Mouse (Mus musculus): Measurements from ENCODE around the gene Zdhhc17. TPM values are rescaled to one million over a fixed set of nuclear protein-coding genes. Genes with fewer than 3 reads are reported as not detected.

Zdhhc17 gene
- polyA plus RNA-seq, 1 experiment from 2014 or later = 26.6 TPM

DNA sequence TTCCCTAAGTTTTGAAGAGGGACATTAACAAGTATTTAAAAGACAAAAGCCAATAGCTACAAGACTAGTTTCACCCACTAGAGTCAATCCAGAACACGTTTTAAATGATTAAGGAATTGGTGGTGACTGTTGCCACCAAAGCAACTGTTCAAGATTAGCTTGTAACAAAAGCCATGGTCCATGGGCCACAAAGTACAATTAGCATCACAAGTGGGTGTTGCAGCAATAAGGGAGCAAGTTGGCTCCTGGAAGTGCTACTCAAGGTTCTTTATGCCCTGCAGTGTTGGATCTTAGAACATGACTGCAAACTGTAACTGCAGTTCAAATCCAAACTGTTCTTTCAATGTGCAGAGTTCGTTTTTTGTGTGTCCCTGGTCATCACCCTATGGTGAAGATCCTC is 32.6 kb downstream of the Zdhhc17 start:
- no peak overlapping the region for H3K27ac ChIP-seq (replicated peaks; ENCODE audit: low read depth, low read length)
- H3K36me3 ChIP-seq (ENCODE audit: control insufficient read depth, insufficient read depth, low read length) = no peaks in the 10 kb centered on the region
- no peaks in the 10 kb centered on the region for H3K27me3 ChIP-seq (ENCODE audit: control insufficient read depth, insufficient read depth, low read length)
- ATAC-seq (ENCODE audit: insufficient number of reproducible peaks, low FRiP score, low TSS enrichment, low read depth) = no peak
- no peak overlapping the region for H3K9ac ChIP-seq (ENCODE audit: low read length)
- no peaks in the 10 kb centered on the region for H3K4me1 ChIP-seq (ENCODE audit: control insufficient read depth, insufficient read depth, low read length)
- H3K4me2 ChIP-seq (ENCODE audit: low read depth, severe bottlenecking) = no peak overlapping the region
- WGBS = 60% methylated on average over 2 of the region's 2 CpGs
- no peaks in the 10 kb centered on the region for H3K9me3 ChIP-seq (ENCODE audit: control insufficient read depth, low read length)
- H3K4me3 ChIP-seq (ENCODE audit: low read depth, low read length) = no peak overlapping the region
- DNase-seq (ENCODE audit: low spot score) = no peak

- no peaks in the 10 kb centered on the region; the same call in 1 of the 2 replicates for H3K36me3 ChIP-seq (ENCODE audit: control insufficient read depth, insufficient read depth, low read length)
- ATAC-seq (ENCODE audit: insufficient number of reproducible peaks, low FRiP score, low TSS enrichment, low read depth) (no peak), DNase-seq (ENCODE audit: low spot score) (peak; percentile 56)
- no peak overlapping the region for H3K27ac ChIP-seq (replicated peaks; ENCODE audit: low read depth, low read length)
- H3K4me2 ChIP-seq (ENCODE audit: low read depth, severe bottlenecking) = no peak overlapping the region
- no peak overlapping the region for H3K4me3 ChIP-seq (ENCODE audit: low read depth, low read length)
- no peaks in the 10 kb centered on the region for H3K4me1 ChIP-seq (ENCODE audit: control insufficient read depth, insufficient read depth, low read length)
- 0% methylated on average over 1 of the region's 1 CpGs for WGBS
- H3K9me3 ChIP-seq (ENCODE audit: control insufficient read depth, low read length) = no peaks in the 10 kb centered on the region
- no peaks in the 10 kb centered on the region for H3K27me3 ChIP-seq (ENCODE audit: control insufficient read depth, insufficient read depth, low read length)
- no peak overlapping the region for H3K9ac ChIP-seq (ENCODE audit: low read length)
These were observed 33.9 kb downstream of the Zdhhc17 start for GRCm38 (mm10) chr10:110976046-110976445.

- no peaks in the 10 kb centered on the region for H3K27me3 ChIP-seq (ENCODE audit: control insufficient read depth, insufficient read depth, low read length)
- no peak overlapping the region for H3K4me2 ChIP-seq (ENCODE audit: low read depth, severe bottlenecking)
- no peaks in the 10 kb centered on the region; the same call in 1 of the 2 replicates for H3K36me3 ChIP-seq (ENCODE audit: control insufficient read depth, insufficient read depth, low read length)
- no peaks in the 10 kb centered on the region for H3K9me3 ChIP-seq (ENCODE audit: control insufficient read depth, low read length)
- ATAC-seq (ENCODE audit: insufficient number of reproducible peaks, low FRiP score, low TSS enrichment, low read depth) (no peak), DNase-seq (ENCODE audit: low spot score) (no peak)
- H3K27ac ChIP-seq (replicated peaks; ENCODE audit: low read depth, low read length) = no peak overlapping the region
- no peak overlapping the region for H3K9ac ChIP-seq (ENCODE audit: low read length)
- no peak overlapping the region for H3K4me3 ChIP-seq (ENCODE audit: low read depth, low read length)
- 74% methylated on average over 1 of the region's 1 CpGs for WGBS
- H3K4me1 ChIP-seq (ENCODE audit: control insufficient read depth, insufficient read depth, low read length) = 0 out of 2 replicates have a peak, but pooled peaks cover under 1% of the 10 kb centered on the region
These were observed 35.1 kb downstream of the Zdhhc17 start for GRCm38 (mm10) chr10:110974885-110975284.

DNA sequence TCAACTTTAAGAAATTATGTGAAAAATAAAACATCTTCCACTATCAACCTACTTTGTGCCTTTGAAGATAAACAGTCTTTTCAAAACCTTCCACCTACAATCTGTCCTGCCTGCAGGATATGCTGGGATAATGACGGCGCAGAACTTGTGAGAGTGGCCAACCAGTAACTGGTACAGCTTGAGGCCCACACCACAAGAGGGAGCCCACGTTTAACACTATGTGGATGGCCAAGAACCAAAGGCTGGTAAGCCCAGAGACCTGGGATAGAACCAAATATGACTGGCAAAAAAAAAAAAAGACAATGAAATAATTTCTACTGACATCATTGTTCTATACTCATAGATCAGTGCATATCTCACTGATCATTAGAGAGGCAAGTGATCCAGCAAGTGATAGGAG is 35.5 kb downstream of the Zdhhc17 start:
- ATAC-seq (ENCODE audit: insufficient number of reproducible peaks, low FRiP score, low TSS enrichment, low read depth) (no peak), DNase-seq (ENCODE audit: low spot score) (peak; percentile 40)
- Histone ChIP-seq H3K27me3 (ENCODE audit: control insufficient read depth, insufficient read depth, low read length) (no peaks in the 10 kb centered on the region), H3K9me3 (ENCODE audit: control insufficient read depth, low read length) (no peaks in the 10 kb centered on the region), H3K36me3 (ENCODE audit: control insufficient read depth, insufficient read depth, low read length) (peaks cover 2% of the 10 kb centered on the region; the same call in 1 of the 2 replicates), H3K9ac (ENCODE audit: low read length) (no peak overlapping the region), H3K4me1 (ENCODE audit: control insufficient read depth, insufficient read depth, low read length) (0 out of 2 replicates have a peak, but pooled peaks cover 4% of the 10 kb centered on the region), H3K4me2 (ENCODE audit: low read depth, severe bottlenecking) (no peak overlapping the region), H3K27ac (replicated peaks; ENCODE audit: low read depth, low read length) (no peak overlapping the region), H3K4me3 (ENCODE audit: low read depth, low read length) (no peak overlapping the region)
- WGBS = 68% methylated on average over 3 of the region's 3 CpGs

- Histone ChIP-seq H3K4me3 (ENCODE audit: low read depth, low read length) (no peak overlapping the region), H3K27ac (replicated peaks; ENCODE audit: low read depth, low read length) (no peak overlapping the region), H3K9me3 (ENCODE audit: control insufficient read depth, low read length) (no peaks in the 10 kb centered on the region), H3K4me1 (ENCODE audit: control insufficient read depth, insufficient read depth, low read length) (0 out of 2 replicates have a peak, but pooled peaks cover 4% of the 10 kb centered on the region), H3K36me3 (ENCODE audit: control insufficient read depth, insufficient read depth, low read length) (peaks cover 2% of the 10 kb centered on the region; the same call in 1 of the 2 replicates), H3K27me3 (ENCODE audit: control insufficient read depth, insufficient read depth, low read length) (no peaks in the 10 kb centered on the region), H3K4me2 (ENCODE audit: low read depth, severe bottlenecking) (no peak overlapping the region), H3K9ac (ENCODE audit: low read length) (no peak overlapping the region)
- 55% methylated on average over 9 of the region's 9 CpGs for WGBS
- no peak for DNase-seq (ENCODE audit: low spot score)
- no peak for ATAC-seq (ENCODE audit: insufficient number of reproducible peaks, low FRiP score, low TSS enrichment, low read depth)
These were observed 37.9 kb downstream of the Zdhhc17 start for GRCm38 (mm10) chr10:110971998-110972397.

- no peak overlapping the region for H3K9ac ChIP-seq (ENCODE audit: low read length)
These were observed 38.5 kb downstream of the Zdhhc17 start for GRCm38 (mm10) chr10:110971483-110971882.

DNA sequence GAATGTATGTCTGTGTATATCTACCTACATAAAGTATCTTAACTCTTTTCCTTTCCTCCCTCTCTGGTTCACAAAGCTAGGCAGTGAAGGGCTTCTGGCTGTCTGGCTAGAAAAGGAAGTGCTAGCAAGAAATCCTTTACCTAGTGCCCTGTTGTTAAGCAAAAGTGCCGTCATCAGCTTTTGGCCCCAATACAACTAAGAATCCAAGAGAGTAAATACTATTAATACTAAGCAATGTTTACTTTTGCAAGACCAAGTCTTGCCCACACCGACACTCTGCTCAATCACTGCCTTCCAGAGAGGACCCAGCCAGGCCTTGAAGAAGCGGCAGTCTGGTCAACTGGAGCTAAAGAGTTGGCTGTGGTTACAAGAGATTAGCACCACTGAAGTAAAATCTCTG is 38.9 kb downstream of the Zdhhc17 start:
- Histone ChIP-seq H3K27me3 (ENCODE audit: control insufficient read depth, insufficient read depth, low read length) (no peaks in the 10 kb centered on the region), H3K4me3 (ENCODE audit: low read depth, low read length) (no peak overlapping the region), H3K27ac (replicated peaks; ENCODE audit: low read depth, low read length) (no peak overlapping the region), H3K36me3 (ENCODE audit: control insufficient read depth, insufficient read depth, low read length) (peaks cover 2% of the 10 kb centered on the region; the same call in 1 of the 2 replicates), H3K9me3 (ENCODE audit: control insufficient read depth, low read length) (no peaks in the 10 kb centered on the region), H3K9ac (ENCODE audit: low read length) (no peak overlapping the region), H3K4me2 (ENCODE audit: low read depth, severe bottlenecking) (no peak overlapping the region), H3K4me1 (ENCODE audit: control insufficient read depth, insufficient read depth, low read length) (0 out of 2 replicates have a peak, but pooled peaks cover 4% of the 10 kb centered on the region)
- DNase-seq (ENCODE audit: low spot score) (no peak), ATAC-seq (ENCODE audit: insufficient number of reproducible peaks, low FRiP score, low TSS enrichment, low read depth) (no peak)
- 87% methylated on average over 3 of the region's 3 CpGs for WGBS

More at GRCm38 (mm10) chr10:110971483-110971882, 38.5 kb downstream of the Zdhhc17 start:
- Histone ChIP-seq H3K27ac (replicated peaks; ENCODE audit: low read depth, low read length) (no peak overlapping the region), H3K4me1 (ENCODE audit: control insufficient read depth, insufficient read depth, low read length) (0 out of 2 replicates have a peak, but pooled peaks cover 4% of the 10 kb centered on the region), H3K4me3 (ENCODE audit: low read depth, low read length) (no peak overlapping the region), H3K27me3 (ENCODE audit: control insufficient read depth, insufficient read depth, low read length) (no peaks in the 10 kb centered on the region), H3K9me3 (ENCODE audit: control insufficient read depth, low read length) (no peaks in the 10 kb centered on the region), H3K36me3 (ENCODE audit: control insufficient read depth, insufficient read depth, low read length) (peaks cover 2% of the 10 kb centered on the region; the same call in 1 of the 2 replicates), H3K4me2 (ENCODE audit: low read depth, severe bottlenecking) (no peak overlapping the region)
- DNase-seq (ENCODE audit: low spot score) = no peak
- no peak for ATAC-seq (ENCODE audit: insufficient number of reproducible peaks, low FRiP score, low TSS enrichment, low read depth)
- WGBS = 80% methylated on average over 6 of the region's 6 CpGs

GRCm38 (mm10) chr10:110962172-110962571 is 47.8 kb downstream of the Zdhhc17 start:
- no peak overlapping the region for H3K9ac ChIP-seq (ENCODE audit: low read length)
- no peaks in the 10 kb centered on the region for H3K27me3 ChIP-seq (ENCODE audit: control insufficient read depth, insufficient read depth, low read length)
- H3K27ac ChIP-seq (replicated peaks; ENCODE audit: low read depth, low read length) = no peak overlapping the region
- no peak for ATAC-seq (ENCODE audit: insufficient number of reproducible peaks, low FRiP score, low TSS enrichment, low read depth)
- no peaks in the 10 kb centered on the region for H3K9me3 ChIP-seq (ENCODE audit: control insufficient read depth, low read length)
- DNase-seq (ENCODE audit: low spot score) = no peak
- no peak overlapping the region for H3K4me2 ChIP-seq (ENCODE audit: low read depth, severe bottlenecking)
- H3K4me1 ChIP-seq (ENCODE audit: control insufficient read depth, insufficient read depth, low read length) = no peaks in the 10 kb centered on the region
- H3K36me3 ChIP-seq (ENCODE audit: control insufficient read depth, insufficient read depth, low read length) = 0 out of 2 replicates have a peak, but pooled peaks cover 2% of the 10 kb centered on the region
- H3K4me3 ChIP-seq (ENCODE audit: low read depth, low read length) = no peak overlapping the region
- 65% methylated on average over 1 of the region's 1 CpGs for WGBS

GRCm38 (mm10) chr10:110960841-110961240 is 49.1 kb downstream of the Zdhhc17 start:
- Histone ChIP-seq H3K27ac (replicated peaks; ENCODE audit: low read depth, low read length) (no peak overlapping the region), H3K27me3 (ENCODE audit: control insufficient read depth, insufficient read depth, low read length) (no peaks in the 10 kb centered on the region), H3K4me3 (ENCODE audit: low read depth, low read length) (no peak overlapping the region), H3K4me1 (ENCODE audit: control insufficient read depth, insufficient read depth, low read length) (no peaks in the 10 kb centered on the region), H3K4me2 (ENCODE audit: low read depth, severe bottlenecking) (no peak overlapping the region), H3K9me3 (ENCODE audit: control insufficient read depth, low read length) (no peaks in the 10 kb centered on the region), H3K9ac (ENCODE audit: low read length) (no peak overlapping the region), H3K36me3 (ENCODE audit: control insufficient read depth, insufficient read depth, low read length) (0 out of 2 replicates have a peak, but pooled peaks cover 2% of the 10 kb centered on the region)
- no peak for ATAC-seq (ENCODE audit: insufficient number of reproducible peaks, low FRiP score, low TSS enrichment, low read depth)
- WGBS = 92% methylated on average over 6 of the region's 6 CpGs
- DNase-seq (ENCODE audit: low spot score) = no peak
